Mouse (Mus musculus) kidney, postnatal 10 days (tissue): ENCODE measurements around the gene Mmel1.

Experiments
- DNase-seq: peaks from one replicate; pipeline ENCODE4 v3.0.0; 2021; ENCODE audit warnings: mixed read lengths

Gene Mmel1

DNA sequence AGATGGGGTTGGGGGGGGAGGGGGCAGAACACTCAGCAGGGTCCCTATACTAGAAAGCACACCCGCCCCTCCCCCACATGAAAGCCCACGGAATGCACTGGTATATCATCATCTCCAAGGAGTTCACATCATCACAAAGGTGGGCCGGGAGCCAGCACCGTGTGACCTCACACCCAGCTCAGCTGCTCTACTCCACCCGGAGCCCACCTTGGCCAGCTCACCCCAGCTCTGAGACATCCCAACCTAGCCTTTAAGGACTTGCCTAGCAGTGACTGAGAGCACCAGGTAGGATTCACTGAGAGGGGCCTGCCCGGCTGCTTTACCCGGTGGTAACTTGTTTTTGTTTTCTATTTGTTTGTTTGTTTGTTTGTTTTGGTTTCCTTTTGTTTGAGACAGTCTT lies at the start of gene Mmel1:
Gene Mmel1 (plus strand): TSS at position 146 of the 400 bp plus-strand sequence.
- no peak for DNase-seq

DNA sequence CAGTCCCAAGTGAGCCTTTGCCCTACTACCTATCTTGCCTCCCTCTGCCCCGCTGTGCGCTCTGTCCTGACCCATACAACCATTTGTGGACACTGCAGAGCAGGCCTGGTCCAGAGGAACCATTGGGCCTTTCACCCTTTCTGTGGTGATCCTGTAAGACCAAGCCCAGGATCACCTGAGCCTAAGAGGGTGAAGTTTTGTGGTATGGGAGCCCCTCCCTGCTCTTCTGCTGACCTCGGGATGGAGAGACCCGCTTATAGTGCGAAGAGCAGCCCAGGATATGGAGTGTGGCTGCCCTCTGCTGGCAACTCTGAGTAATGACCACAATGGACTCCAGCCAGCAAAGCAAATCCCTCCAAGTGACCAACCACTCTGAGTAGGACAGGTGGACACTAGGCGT lies 43.7 kb upstream of the Mmel1 start:
- peak; percentile 64 for DNase-seq

GRCm38 (mm10) chr4:154826224-154826623 lies 43.2 kb upstream of the Mmel1 start:
- no peak for DNase-seq

DNA sequence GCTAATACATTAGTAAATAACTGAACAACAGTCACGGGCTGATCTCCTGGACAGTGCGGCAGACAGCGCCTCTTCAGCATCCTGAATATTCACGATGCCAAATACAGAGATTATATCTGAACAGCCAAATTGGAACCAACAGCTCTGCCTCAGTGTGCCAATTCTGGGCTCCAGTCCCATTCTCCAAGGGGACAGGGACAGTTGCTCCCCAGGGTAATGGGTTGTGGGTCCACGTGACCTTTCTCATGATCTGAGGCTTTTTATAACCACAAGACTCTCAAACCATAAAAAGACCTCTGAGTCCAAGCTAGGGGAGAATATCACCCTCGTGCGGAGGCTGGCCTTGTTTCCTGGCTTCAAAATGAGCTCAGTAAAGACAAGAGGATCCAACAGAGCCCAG lies 42.2 kb upstream of the Mmel1 start:
- no peak for DNase-seq

DNA sequence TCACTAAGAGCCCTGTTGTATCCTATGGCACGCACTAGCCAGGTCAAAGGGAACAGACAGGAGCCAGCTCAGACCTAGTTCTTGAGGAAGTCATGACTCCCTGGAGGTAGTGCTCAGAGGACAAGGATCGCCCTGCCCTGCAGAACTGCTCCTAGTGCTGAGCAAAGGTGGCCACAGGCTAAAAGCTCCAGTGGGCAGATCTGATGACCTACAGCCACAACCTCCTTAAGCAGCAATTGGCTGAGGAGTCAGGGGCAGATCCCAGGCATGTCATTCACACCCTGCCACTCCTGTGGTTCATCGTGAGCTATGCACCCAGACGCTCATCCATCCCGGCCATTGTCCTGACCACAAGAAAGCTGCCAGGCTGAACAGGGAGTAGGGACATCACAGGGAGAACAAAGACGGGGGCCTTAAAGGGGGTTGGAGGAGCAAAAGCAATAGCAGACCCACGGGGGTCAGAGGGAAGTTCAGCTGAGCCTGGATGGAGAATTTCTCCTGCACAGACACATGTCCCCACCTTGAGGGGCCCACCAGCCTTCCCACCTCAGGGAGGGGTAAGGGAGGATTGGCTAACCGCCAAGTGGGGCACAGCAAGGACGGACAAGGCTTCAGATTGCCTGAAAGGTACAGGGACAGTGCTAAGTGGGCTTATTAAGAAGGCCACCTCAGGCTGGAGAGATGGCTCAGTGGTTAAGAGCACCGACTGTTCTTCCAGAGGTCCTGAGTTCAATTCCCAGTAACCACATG lies 41.3 kb upstream of the Mmel1 start:
- no peak for DNase-seq

DNA sequence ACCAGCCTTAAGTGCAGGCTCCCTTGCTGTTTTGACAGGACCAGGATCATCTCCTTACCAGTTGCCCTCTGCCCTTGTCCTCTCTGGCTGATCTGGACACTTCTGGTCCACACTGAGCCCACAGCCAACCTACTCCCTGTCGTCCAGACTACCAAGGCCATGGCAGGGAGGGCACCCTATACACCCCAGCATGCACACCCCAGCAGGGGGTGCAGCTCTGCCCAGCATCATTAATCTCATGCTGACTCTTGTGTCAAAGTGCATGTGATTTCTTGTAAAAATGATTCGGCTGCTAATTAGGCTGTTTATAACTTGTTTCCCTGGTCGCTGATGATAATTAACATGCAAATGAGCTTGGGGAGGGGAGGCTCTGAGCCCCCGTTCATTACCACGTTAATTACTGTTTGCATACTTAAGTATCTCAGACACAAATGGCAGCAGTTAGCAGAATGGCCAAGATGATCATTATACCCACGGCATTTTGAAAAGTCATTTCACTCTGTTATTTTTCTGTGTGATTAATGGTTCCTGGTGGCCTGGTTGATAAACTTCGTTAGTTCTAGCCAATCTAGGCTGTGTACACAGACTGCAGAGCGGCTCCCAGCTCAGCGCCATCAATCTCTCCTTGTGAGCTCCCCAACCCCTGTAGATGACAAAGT lies 37.3 kb upstream of the Mmel1 start:
- no peak for DNase-seq

GRCm38 (mm10) chr4:154836183-154836915 lies 33.0 kb upstream of the Mmel1 start:
- DNase-seq = no peak

DNA sequence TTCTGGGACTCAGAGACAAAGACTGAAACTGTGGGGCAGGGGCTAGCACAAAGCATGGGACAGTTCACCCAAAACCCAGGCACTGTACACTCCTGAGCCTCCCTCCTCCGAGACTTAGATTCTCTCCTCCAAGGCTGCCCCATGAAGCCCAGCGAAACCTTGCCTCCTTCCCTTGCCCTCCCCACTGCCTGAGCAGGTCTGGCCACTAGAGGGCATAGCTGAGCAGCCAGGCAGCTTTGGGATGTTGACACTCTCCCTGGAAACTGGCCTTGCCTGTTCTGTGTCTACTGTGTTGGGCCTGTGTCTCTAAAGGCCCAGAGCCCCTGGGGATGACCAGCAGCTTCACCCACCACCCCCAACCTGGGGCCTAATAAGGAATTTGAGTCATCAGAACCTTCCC lies 32.2 kb upstream of the Mmel1 start, which contains the start of gene Ttc34:
Gene Ttc34 (plus strand): TSS at position 290 of the 400 bp plus-strand sequence.
- peak; percentile 71 for DNase-seq

GRCm38 (mm10) chr4:154838741-154839140 lies 30.6 kb upstream of the Mmel1 start:
- DNase-seq = no peak

- peak; percentile 39 for DNase-seq
Measured at GRCm38 (mm10) chr4:154839406-154839805, 30.0 kb upstream of the Mmel1 start.

GRCm38 (mm10) chr4:154852696-154853095 lies 16.7 kb upstream of the Mmel1 start:
- DNase-seq = no peak

GRCm38 (mm10) chr4:154853881-154854280 lies 15.5 kb upstream of the Mmel1 start:
- no peak for DNase-seq

DNA sequence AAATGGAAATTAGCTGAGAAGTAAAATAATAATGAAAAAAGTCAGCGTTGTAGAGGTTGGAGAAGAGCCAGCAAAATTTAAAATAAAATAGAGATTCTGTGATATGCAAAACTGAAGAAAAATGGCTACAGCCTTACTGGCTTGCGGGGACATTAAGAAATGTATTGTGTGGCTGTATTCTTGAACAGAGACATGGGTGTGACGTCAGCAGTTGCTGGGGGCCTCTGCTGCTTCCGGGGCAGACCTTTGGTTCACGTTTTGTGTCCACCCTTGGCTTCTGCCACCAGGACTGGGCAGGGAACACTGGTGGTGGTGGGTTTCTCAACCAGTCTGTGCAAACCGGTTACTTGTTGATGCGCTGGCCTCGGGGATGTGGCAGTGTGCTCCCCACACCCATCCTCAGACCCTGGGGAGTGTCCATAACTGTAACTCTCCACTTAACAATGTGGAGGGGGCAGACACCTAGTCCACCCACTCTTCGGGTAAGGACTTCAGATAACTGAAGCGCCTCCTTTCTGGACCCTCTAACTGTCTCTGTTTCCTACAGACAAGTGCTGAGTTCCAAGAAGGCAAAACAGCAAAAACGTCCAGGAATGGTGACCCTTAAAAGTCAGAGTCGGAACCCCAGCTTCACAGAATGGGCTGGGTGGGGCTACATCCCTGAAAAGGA lies 14.6 kb upstream of the Mmel1 start:
- no peak for DNase-seq

- peak; percentile 83 for DNase-seq
Measured at GRCm38 (mm10) chr4:154855721-154856479, 13.5 kb upstream of the Mmel1 start.

- DNase-seq = no peak
Measured at GRCm38 (mm10) chr4:154856480-154856837, 12.9 kb upstream of the Mmel1 start.

GRCm38 (mm10) chr4:154856882-154857281 lies 12.5 kb upstream of the Mmel1 start:
- no peak for DNase-seq

DNA sequence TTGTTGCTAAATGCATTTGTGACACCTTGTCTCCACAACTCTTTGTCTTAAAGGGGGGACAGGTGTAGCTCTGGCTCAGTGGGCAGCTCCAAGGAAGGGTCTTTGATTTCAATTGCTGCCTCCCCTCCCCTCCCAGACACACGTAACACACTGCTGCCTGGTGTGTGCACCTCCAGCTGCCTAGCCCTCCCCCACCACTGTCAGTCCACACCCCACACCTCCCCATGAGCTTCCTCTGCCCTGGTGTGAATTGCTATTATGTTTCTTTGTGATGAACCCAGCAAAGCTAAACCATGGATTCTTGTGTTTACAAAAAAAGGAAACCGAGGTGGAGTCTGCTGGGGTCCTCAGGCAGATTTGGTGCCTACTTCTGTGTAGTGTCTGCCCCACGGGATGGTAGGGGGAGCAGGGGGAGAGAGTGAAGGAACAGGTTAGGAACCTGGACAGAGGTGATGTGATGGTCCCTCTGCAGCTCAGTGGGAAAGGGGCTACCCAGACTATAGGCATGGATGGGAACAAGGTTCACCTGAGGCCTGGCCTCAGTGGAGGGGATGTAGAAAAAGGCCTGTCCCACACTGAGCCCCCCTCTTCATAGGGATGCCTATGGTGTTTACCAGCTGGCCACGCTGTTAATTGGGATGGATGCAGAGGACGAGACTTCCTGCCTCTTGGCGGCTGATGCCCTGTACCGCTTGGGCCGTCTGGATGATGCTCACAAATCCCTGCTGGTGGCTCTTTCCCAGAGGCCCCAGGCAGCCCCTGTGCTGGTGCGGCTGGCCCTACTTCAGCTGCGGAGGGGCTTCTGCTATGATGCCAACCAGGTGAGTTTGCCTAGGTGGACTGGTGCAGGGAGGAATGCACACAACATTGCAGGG lies 11.8 kb upstream of the Mmel1 start:
- DNase-seq = no peak

GRCm38 (mm10) chr4:154858601-154859000 lies 10.8 kb upstream of the Mmel1 start:
- DNase-seq = no peak

GRCm38 (mm10) chr4:154861967-154862366 lies 7.4 kb upstream of the Mmel1 start:
- DNase-seq = no peak

DNA sequence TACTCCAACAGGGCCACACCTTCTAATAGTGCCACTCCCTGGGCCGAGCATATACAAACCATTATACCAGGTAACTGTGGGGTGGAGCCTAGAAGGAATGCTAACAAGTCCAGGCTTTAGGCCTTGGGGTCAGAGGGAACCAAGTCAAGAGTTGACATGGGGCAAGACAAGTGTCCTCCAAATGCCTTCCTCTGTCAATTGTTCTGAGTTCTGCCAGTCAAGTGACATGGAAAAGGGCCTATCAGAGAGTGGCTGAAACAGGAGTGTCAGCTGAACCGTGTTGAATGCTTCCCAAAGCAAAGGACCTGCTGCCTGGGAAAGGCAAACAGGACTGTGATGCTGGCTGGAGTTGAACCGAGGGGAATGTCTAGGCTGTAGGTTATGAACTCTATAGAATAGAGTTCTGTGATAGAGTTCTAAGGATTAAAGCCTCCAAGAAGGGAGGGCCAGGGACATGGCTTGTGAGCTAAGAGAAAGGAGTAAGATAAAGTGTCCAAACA lies 5.9 kb upstream of the Mmel1 start:
- no peak for DNase-seq

- DNase-seq = peak; percentile 97
Measured at GRCm38 (mm10) chr4:154864271-154864771, 5.1 kb upstream of the Mmel1 start.
